Comparison of ENCODE assay signal across 16 mouse cellular contexts in the genomic region with DNA sequence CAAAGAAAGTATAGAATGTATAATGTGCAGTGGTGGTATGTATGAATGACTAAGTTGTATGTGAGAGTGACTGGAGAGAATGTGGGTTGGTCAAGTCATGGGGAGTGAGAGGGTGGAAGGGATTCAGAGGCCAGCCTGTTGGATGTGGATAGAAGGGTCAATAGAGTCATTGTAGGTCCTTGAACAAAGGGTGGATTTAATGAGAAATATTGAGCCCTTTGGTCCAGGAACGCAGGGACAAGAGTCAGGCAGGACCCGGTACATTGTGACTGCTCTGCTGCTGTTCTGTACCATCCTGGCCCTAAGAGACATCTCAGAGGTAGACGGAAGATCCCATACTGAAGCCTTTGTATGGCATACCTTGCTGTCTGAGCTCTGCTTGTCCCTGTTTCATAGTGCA.
"Had no signal": no experiment of that assay in that cellular context is flagged by ENCODE, and none has a peak within 500 bp of the region (broad histone marks: within the 10 kb centered on the region; RNA-seq: fewer than 3 reads in every experiment).

No protein-coding gene starts in this region.

- H3K9me3 ChIP-seq: intestine, embryonic 15.5 days; kidney, embryonic 15.5 days; limb, embryonic 12.5 days; liver, embryonic 13.5 days; lung, embryonic 15.5 days; midbrain, embryonic 13.5 days had no signal

- H3K27ac ChIP-seq: intestine, embryonic 15.5 days; kidney, embryonic 15.5 days; limb, embryonic 12.5 days; liver, embryonic 13.5 days; lung, embryonic 15.5 days; macrophage; midbrain, embryonic 13.5 days had no signal

- H3K4me3 ChIP-seq: intestine, embryonic 15.5 days; kidney, embryonic 15.5 days; limb, embryonic 12.5 days; liver, embryonic 13.5 days; lung, embryonic 15.5 days; midbrain, embryonic 13.5 days had no signal

- H3K27me3 ChIP-seq: intestine, embryonic 15.5 days; kidney, embryonic 15.5 days; limb, embryonic 12.5 days; liver, embryonic 13.5 days; lung, embryonic 15.5 days; midbrain, embryonic 13.5 days had no signal

- DNase-seq: kidney, adult 18-20 months; kidney, postnatal 14 days; liver; liver, embryonic 13.5 days; liver, postnatal 0 days; lung, postnatal 14 days; right cerebral cortex, postnatal 4 days; spleen, adult 18-20 months; thymus, adult 2 months; thymus, postnatal 25 days had no signal

- H3K36me3 ChIP-seq: intestine, embryonic 15.5 days; lung, embryonic 15.5 days; midbrain, embryonic 13.5 days had no signal
